In genomic region chr1:123765511-123765910, GRCm38 (mm10) we compare ENCODE assay signal across 18 mouse cellular contexts.
"Had no signal": no experiment of that assay in that cellular context is flagged by ENCODE, and none has a peak within 500 bp of the region (broad histone marks: within the 10 kb centered on the region; RNA-seq: fewer than 3 reads in every experiment).

No protein-coding gene starts in this region.

- DNase-seq: gastrocnemius, adult 2 months; gastrocnemius, postnatal 10 days; gastrocnemius, postnatal 25 days; heart, adult 18-20 months; heart, postnatal 10 days; heart, postnatal 4 days; kidney, adult 18-20 months; kidney, adult 8-10 months; kidney, postnatal 10 days; kidney, postnatal 25 days; kidney, postnatal 4 days; layer of hippocampus, postnatal 36 days; left cerebral cortex, postnatal 4 days had no signal

- ATAC-seq: hindbrain, embryonic 16.5 days; inflammation-experienced regulatory T-cells, adult 6 months; intestine, embryonic 15.5 days; intestine, postnatal 0 days; liver, embryonic 12.5 days had no signal
